24 mouse cellular contexts compared by ENCODE assay signal in genomic region chr3:96484921-96485320, GRCm38 (mm10). TPM values are rescaled to one million over a fixed set of nuclear protein-coding genes. Genes with fewer than 3 reads are reported as not detected.
A peak's percentile ranks its signal among the peaks of the same experiment; 100 is the strongest.
DNase-seq lines count a peak whose midpoint lies in the region; ATAC-seq and TF ChIP-seq lines count a peak whose summit lies in the region.
"Had no signal": no experiment of that assay in that cellular context is flagged by ENCODE, and none has a peak within 500 bp of the region (broad histone marks: within the 10 kb centered on the region; RNA-seq: fewer than 3 reads in every experiment).

No protein-coding gene starts in this region.

- no peak for DNase-seq in forebrain, embryonic 10.5 days (ENCODE audit: extremely low spot score, low spot score)
- DNase-seq in heart, postnatal 0 days (ENCODE audit: low spot score), result no peak
- no peak for DNase-seq in heart, embryonic 10.5 days (ENCODE audit: low spot score)
- DNase-seq in lung, postnatal 0 days (ENCODE audit: low spot score), result no peak
- no peak for DNase-seq in thymus, adult 18-20 months
- DNase-seq: adrenal gland, postnatal 14 days; cerebellum, adult 8-10 months; kidney, adult 11 months; kidney, postnatal 14 days; lung, postnatal 36 days; spleen, adult 18-20 months; thymus, adult 2 months had no signal

- no peaks in the 10 kb centered on the region for H3K9me3 ChIP-seq in forebrain, embryonic 10.5 days
- H3K9me3 ChIP-seq in forebrain, embryonic 13.5 days (replicated peaks), result no peaks in the 10 kb centered on the region
- no peaks in the 10 kb centered on the region for H3K9me3 ChIP-seq in heart, postnatal 0 days (replicated peaks; ENCODE audit: control insufficient read depth, low read length)
- no peaks in the 10 kb centered on the region for H3K9me3 ChIP-seq in heart, embryonic 10.5 days
- H3K9me3 ChIP-seq in lung, embryonic 15.5 days, result no peaks in the 10 kb centered on the region
- no peaks in the 10 kb centered on the region for H3K9me3 ChIP-seq in lung, postnatal 0 days (ENCODE audit: low read length)
- H3K9me3 ChIP-seq in liver, embryonic 16.5 days (replicated peaks; ENCODE audit: control insufficient read depth, low read length), result no peaks in the 10 kb centered on the region
- H3K9me3 ChIP-seq: forebrain, embryonic 15.5 days; hindbrain, embryonic 15.5 days; midbrain, embryonic 10.5 days; neural tube, embryonic 13.5 days had no signal

- 72% methylated on average over 4 of the region's 4 CpGs for WGBS in forebrain, embryonic 10.5 days
- 73% methylated on average over 4 of the region's 4 CpGs for WGBS in forebrain, embryonic 13.5 days
- 55% methylated on average over 4 of the region's 4 CpGs for WGBS in heart, postnatal 0 days
- WGBS in heart, embryonic 10.5 days, result 72% methylated on average over 4 of the region's 4 CpGs
- WGBS in lung, embryonic 15.5 days, result 72% methylated on average over 4 of the region's 4 CpGs
- 75% methylated on average over 4 of the region's 4 CpGs for WGBS in lung, postnatal 0 days
- WGBS in liver, embryonic 16.5 days (ENCODE audit: insufficient replicate concordance), result 77% methylated on average over 4 of the region's 4 CpGs

- H3K4me1 ChIP-seq in forebrain, embryonic 10.5 days, result peaks cover 19% of the 10 kb centered on the region
- peaks cover 10% of the 10 kb centered on the region; the same call in 1 of the 2 replicates for H3K4me1 ChIP-seq in forebrain, embryonic 13.5 days
- H3K4me1 ChIP-seq in heart, postnatal 0 days (ENCODE audit: control insufficient read depth, insufficient read depth), result 0 out of 2 replicates have a peak, but pooled peaks cover 4% of the 10 kb centered on the region
- peaks cover 14% of the 10 kb centered on the region for H3K4me1 ChIP-seq in heart, embryonic 10.5 days
- peaks cover 10% of the 10 kb centered on the region; the same call in 1 of the 2 replicates for H3K4me1 ChIP-seq in lung, embryonic 15.5 days
- H3K4me1 ChIP-seq in lung, postnatal 0 days (ENCODE audit: insufficient read depth, low read depth, low read length), result no peaks in the 10 kb centered on the region
- H3K4me1 ChIP-seq in liver, embryonic 16.5 days (ENCODE audit: control insufficient read depth, low read depth, low read length), result peaks cover 17% of the 10 kb centered on the region

- peaks cover 20% of the 10 kb centered on the region for H3K27me3 ChIP-seq in forebrain, embryonic 10.5 days (ENCODE audit: poor library complexity, severe bottlenecking)
- H3K27me3 ChIP-seq in forebrain, embryonic 13.5 days, result peaks cover 22% of the 10 kb centered on the region
- H3K27me3 ChIP-seq in heart, postnatal 0 days (ENCODE audit: control insufficient read depth, insufficient read depth, low read length), result no peaks in the 10 kb centered on the region
- H3K27me3 ChIP-seq in heart, embryonic 10.5 days (ENCODE audit: insufficient read depth, poor library complexity, severe bottlenecking), result peaks cover 8% of the 10 kb centered on the region; the same call in 1 of the 2 replicates
- H3K27me3 ChIP-seq in lung, embryonic 15.5 days, result no peaks in the 10 kb centered on the region
- no peaks in the 10 kb centered on the region for H3K27me3 ChIP-seq in lung, postnatal 0 days (replicated peaks; ENCODE audit: insufficient read depth, low read length)
- no peaks in the 10 kb centered on the region for H3K27me3 ChIP-seq in liver, embryonic 16.5 days (ENCODE audit: control insufficient read depth, insufficient read depth, low read depth, low read length)

- H3K4me3 ChIP-seq in forebrain, embryonic 10.5 days, result peak overlapping the region; percentile 15; the same call in 1 of the 2 replicates
- H3K4me3 ChIP-seq in forebrain, embryonic 13.5 days, result no peak overlapping the region
- no peak overlapping the region for H3K4me3 ChIP-seq in heart, postnatal 0 days (ENCODE audit: low read depth, low read length)
- H3K4me3 ChIP-seq in heart, embryonic 10.5 days, result no peak overlapping the region
- no peak overlapping the region for H3K4me3 ChIP-seq in lung, embryonic 15.5 days
- H3K4me3 ChIP-seq in lung, postnatal 0 days (ENCODE audit: low read depth, low read length), result no peak overlapping the region
- no peak overlapping the region; the same call in 1 of the 2 replicates for H3K4me3 ChIP-seq in liver, embryonic 16.5 days (ENCODE audit: low read depth, low read length)
- H3K4me3 ChIP-seq: forebrain, embryonic 15.5 days; hindbrain, embryonic 15.5 days; midbrain, embryonic 10.5 days; neural tube, embryonic 13.5 days had no signal

- no peak for TF ChIP-seq CTCF in heart, postnatal 0 days (IDR thresholded peaks at IDR 0.05; ENCODE audit: low read depth)
- no peak for TF ChIP-seq CTCF in lung, postnatal 0 days (IDR thresholded peaks at IDR 0.05)

- H3K27ac ChIP-seq in forebrain, embryonic 10.5 days, result no peak overlapping the region
- no peak overlapping the region for H3K27ac ChIP-seq in forebrain, embryonic 13.5 days
- H3K27ac ChIP-seq in heart, postnatal 0 days (ENCODE audit: low read depth), result 0 out of 2 replicates have a peak overlapping the region, but pooled peaks have one; percentile 11
- H3K27ac ChIP-seq in heart, embryonic 10.5 days, result no peak overlapping the region
- no peak overlapping the region for H3K27ac ChIP-seq in lung, embryonic 15.5 days
- no peak overlapping the region for H3K27ac ChIP-seq in lung, postnatal 0 days (ENCODE audit: low read length)
- no peak overlapping the region for H3K27ac ChIP-seq in liver, embryonic 16.5 days (ENCODE audit: low read length)
- H3K27ac ChIP-seq: forebrain, embryonic 15.5 days; hindbrain, embryonic 15.5 days; midbrain, embryonic 10.5 days; neural tube, embryonic 13.5 days had no signal

- no peaks in the 10 kb centered on the region for H3K36me3 ChIP-seq in forebrain, embryonic 10.5 days (replicated peaks)
- no peaks in the 10 kb centered on the region for H3K36me3 ChIP-seq in forebrain, embryonic 13.5 days (ENCODE audit: poor library complexity, severe bottlenecking)
- H3K36me3 ChIP-seq in heart, postnatal 0 days (replicated peaks; ENCODE audit: control insufficient read depth, insufficient read depth, low read length), result no peaks in the 10 kb centered on the region
- no peaks in the 10 kb centered on the region for H3K36me3 ChIP-seq in heart, embryonic 10.5 days
- no peaks in the 10 kb centered on the region for H3K36me3 ChIP-seq in lung, embryonic 15.5 days
- H3K36me3 ChIP-seq in lung, postnatal 0 days (ENCODE audit: insufficient read depth, low read length), result no peaks in the 10 kb centered on the region
- no peaks in the 10 kb centered on the region for H3K36me3 ChIP-seq in liver, embryonic 16.5 days (ENCODE audit: control insufficient read depth, insufficient read depth)
- H3K36me3 ChIP-seq: forebrain, embryonic 15.5 days; hindbrain, embryonic 15.5 days; midbrain, embryonic 10.5 days; neural tube, embryonic 13.5 days had no signal

- H3K9ac ChIP-seq in forebrain, embryonic 13.5 days, result no peak overlapping the region
- no peak overlapping the region for H3K9ac ChIP-seq in heart, postnatal 0 days (replicated peaks; ENCODE audit: low read depth, low read length)
- no peak overlapping the region for H3K9ac ChIP-seq in lung, embryonic 15.5 days
- no peak overlapping the region for H3K9ac ChIP-seq in lung, postnatal 0 days (replicated peaks; ENCODE audit: low read depth)
- no peak overlapping the region for H3K9ac ChIP-seq in liver, embryonic 16.5 days (ENCODE audit: low read depth, low read length)
- H3K9ac ChIP-seq: forebrain, embryonic 15.5 days; hindbrain, embryonic 15.5 days; neural tube, embryonic 13.5 days had no signal

- ATAC-seq in forebrain, embryonic 13.5 days, result no peak
- ATAC-seq in heart, postnatal 0 days (ENCODE audit: insufficient read depth, low read depth), result no peak
- ATAC-seq in lung, embryonic 15.5 days (ENCODE audit: borderline replicate concordance, extremely low read depth, low FRiP score, low TSS enrichment), result no peak
- no peak for ATAC-seq in lung, postnatal 0 days
- ATAC-seq in liver, embryonic 16.5 days (ENCODE audit: low read depth), result no peak
- ATAC-seq: forebrain, embryonic 15.5 days had no signal

- H3K4me2 ChIP-seq in forebrain, embryonic 13.5 days, result no peak overlapping the region
- no peak overlapping the region for H3K4me2 ChIP-seq in heart, postnatal 0 days (ENCODE audit: low read depth, low read length)
- H3K4me2 ChIP-seq in lung, embryonic 15.5 days, result peak overlapping the region; percentile 27; the same call in 1 of the 2 replicates
- H3K4me2 ChIP-seq in lung, postnatal 0 days (replicated peaks; ENCODE audit: low read depth, low read length), result no peak overlapping the region
- 0 out of 2 replicates have a peak overlapping the region, but pooled peaks have one; percentile 14 for H3K4me2 ChIP-seq in liver, embryonic 16.5 days (ENCODE audit: low read depth, low read length)
- H3K4me2 ChIP-seq: forebrain, embryonic 15.5 days; hindbrain, embryonic 15.5 days had no signal

- TF ChIP-seq EP300 in heart, postnatal 0 days (IDR thresholded peaks at IDR 0.05; ENCODE audit: low read depth), result no peak
- TF ChIP-seq EP300 in lung, postnatal 0 days (IDR thresholded peaks at IDR 0.05), result no peak

RNA-seq across cellular contexts. Expression of gene BC107364, which starts 32.8 kb away (rescaled TPM):
- polyA plus RNA-seq in forebrain, embryonic 10.5 days (2016; fragmentation: Nextera tagmentation; extraction: Ambion mirVana), result 0.20 TPM in 1 of 2 replicates, not detected in the other
- not detected in 2 replicates for polyA plus RNA-seq in forebrain, embryonic 13.5 days (2015; fragmentation: Nextera tagmentation; extraction: Ambion mirVana)
- not detected in 2 replicates for total RNA-seq in heart, postnatal 0 days (2014; rRNA removed; ENCODE audit: low replicate concordance)
- polyA plus RNA-seq in heart, postnatal 0 days (2015; fragmentation: Nextera tagmentation; extraction: Ambion mirVana), result 0.40 and 0.41 TPM in 2 replicates
- polyA plus RNA-seq in heart, embryonic 10.5 days (2016; fragmentation: Nextera tagmentation; extraction: Ambion mirVana), result 0.49 TPM in 1 of 2 replicates, not detected in the other
- polyA plus RNA-seq in lung, embryonic 15.5 days (2015; fragmentation: Nextera tagmentation; extraction: Ambion mirVana), result 0.14 TPM in 1 of 2 replicates, not detected in the other
- 0.12 and 0.19 TPM in 2 replicates for polyA plus RNA-seq in lung, postnatal 0 days (2015; fragmentation: Nextera tagmentation; extraction: Ambion mirVana)
- polyA plus RNA-seq in liver, embryonic 16.5 days (2015; fragmentation: Nextera tagmentation; extraction: Ambion mirVana), result not detected in 2 replicates
- total RNA-seq: adrenal gland, postnatal 14 days; gastrocnemius, adult 18-20 months; left cerebral cortex, adult 8-10 months had no signal
- polyA plus RNA-seq: forebrain, embryonic 15.5 days; gonadal fat pad, adult 2 months; hindbrain, embryonic 15.5 days; limb, embryonic 14.5 days; neural tube, embryonic 13.5 days; stomach, embryonic 14.5 days had no signal

RNA-seq across cellular contexts. Expression of gene Hfe2, which starts 40.1 kb away (rescaled TPM):
- polyA plus RNA-seq in forebrain, embryonic 10.5 days (2016; fragmentation: Nextera tagmentation; extraction: Ambion mirVana), result 1.6 and 1.8 TPM in 2 replicates
- 0.25 and 0.36 TPM in 2 replicates for polyA plus RNA-seq in forebrain, embryonic 13.5 days (2015; fragmentation: Nextera tagmentation; extraction: Ambion mirVana)
- 68.1 and 81.3 TPM in 2 replicates for total RNA-seq in heart, postnatal 0 days (2014; rRNA removed; ENCODE audit: low replicate concordance)
- 24.7 and 25.9 TPM in 2 replicates for polyA plus RNA-seq in heart, postnatal 0 days (2015; fragmentation: Nextera tagmentation; extraction: Ambion mirVana)
- 5.5 and 8.9 TPM in 2 replicates for polyA plus RNA-seq in heart, embryonic 10.5 days (2016; fragmentation: Nextera tagmentation; extraction: Ambion mirVana)
- polyA plus RNA-seq in lung, embryonic 15.5 days (2015; fragmentation: Nextera tagmentation; extraction: Ambion mirVana), result 0.55 and 0.57 TPM in 2 replicates
- 0.27 and 0.35 TPM in 2 replicates for polyA plus RNA-seq in lung, postnatal 0 days (2015; fragmentation: Nextera tagmentation; extraction: Ambion mirVana)
- polyA plus RNA-seq in liver, embryonic 16.5 days (2015; fragmentation: Nextera tagmentation; extraction: Ambion mirVana), result 9.2 and 12.0 TPM in 2 replicates

Comparison
In these comparisons a context has a peak if more than half of its experiments do, and no peak if none do; other contexts are left out.
1. H3K4me2 ChIP-seq: peak in lung, embryonic 15.5 days (single experiment) and liver, embryonic 16.5 days (single experiment); none in forebrain, embryonic 13.5 days (single experiment), heart, postnatal 0 days (single experiment) and lung, postnatal 0 days (single experiment).